8 mouse cellular contexts compared by ENCODE assay signal in genomic region chr11:98836128-98836527, GRCm38 (mm10). TPM values are rescaled to one million over a fixed set of nuclear protein-coding genes. Genes with fewer than 3 reads are reported as not detected.
DNase-seq lines count a peak whose midpoint lies in the region; ATAC-seq and TF ChIP-seq lines count a peak whose summit lies in the region.

No protein-coding gene starts in this region.

- peaks cover 3% of the 10 kb centered on the region for H3K36me3 ChIP-seq in testis, adult 2 months (ENCODE audit: control insufficient read depth, insufficient read depth, low read length)
- peaks cover 39% of the 10 kb centered on the region for H3K36me3 ChIP-seq in limb, embryonic 14.5 days (ENCODE audit: control insufficient read depth, insufficient read depth, low read length)
- 0 out of 2 replicates have a peak, but pooled peaks cover 14% of the 10 kb centered on the region for H3K36me3 ChIP-seq in stomach, embryonic 16.5 days (ENCODE audit: control insufficient read depth, insufficient read depth, low read length)

- peak overlapping the region; percentile 77; the same call in 1 of the 2 replicates for H3K9ac ChIP-seq in limb, embryonic 14.5 days (ENCODE audit: low read depth, low read length, severe bottlenecking)
- peak overlapping the region; percentile 89; the same call in 1 of the 2 replicates for H3K9ac ChIP-seq in stomach, embryonic 16.5 days (ENCODE audit: low read length)

- no peak overlapping the region for H3K27ac ChIP-seq in cerebellum, adult 2 months (ENCODE audit: insufficient read depth, low read length)
- H3K27ac ChIP-seq in testis, adult 2 months (ENCODE audit: control insufficient read depth, insufficient read depth, low read depth, low read length), result no peak overlapping the region
- H3K27ac ChIP-seq in limb, embryonic 14.5 days (replicated peaks; ENCODE audit: low read depth, low read length), result no peak overlapping the region
- H3K27ac ChIP-seq in stomach, embryonic 16.5 days (ENCODE audit: low read length), result peak overlapping the region; percentile 86

- H3K27me3 ChIP-seq in cerebellum, adult 2 months (ENCODE audit: control insufficient read depth, insufficient read depth, low read length), result no peaks in the 10 kb centered on the region
- no peaks in the 10 kb centered on the region for H3K27me3 ChIP-seq in testis, adult 2 months (ENCODE audit: control insufficient read depth, insufficient read depth, low read length)
- no peaks in the 10 kb centered on the region for H3K27me3 ChIP-seq in limb, embryonic 14.5 days (ENCODE audit: control insufficient read depth, insufficient read depth, low read length)
- H3K27me3 ChIP-seq in stomach, embryonic 16.5 days (ENCODE audit: control insufficient read depth, insufficient read depth, low read length), result no peaks in the 10 kb centered on the region

- ATAC-seq in limb, embryonic 14.5 days (ENCODE audit: low FRiP score, low read depth), result no peak
- peak; percentile 22 for ATAC-seq in stomach, embryonic 16.5 days (ENCODE audit: insufficient read depth, low FRiP score)

- H3K4me1 ChIP-seq in cerebellum, adult 2 months (ENCODE audit: control insufficient read depth, insufficient read depth, low read length), result peaks cover 12% of the 10 kb centered on the region
- H3K4me1 ChIP-seq in testis, adult 2 months (ENCODE audit: control insufficient read depth, insufficient read depth, low read length), result peaks cover 6% of the 10 kb centered on the region; the same call in 1 of the 2 replicates
- H3K4me1 ChIP-seq in limb, embryonic 14.5 days (ENCODE audit: control insufficient read depth, insufficient read depth, low read length), result peaks cover 4% of the 10 kb centered on the region
- H3K4me1 ChIP-seq in stomach, embryonic 16.5 days (ENCODE audit: control insufficient read depth, insufficient read depth, low read length), result peaks cover 14% of the 10 kb centered on the region; the same call in 1 of the 2 replicates
- H3K4me1 ChIP-seq in lung, adult 2 months (ENCODE audit: control insufficient read depth, insufficient read depth, low read length), result peaks cover 4% of the 10 kb centered on the region

- no peaks in the 10 kb centered on the region for H3K9me3 ChIP-seq in limb, embryonic 14.5 days (ENCODE audit: control insufficient read depth, low read length)
- no peaks in the 10 kb centered on the region for H3K9me3 ChIP-seq in stomach, embryonic 16.5 days (replicated peaks; ENCODE audit: control insufficient read depth, low read length)

- 32% methylated on average over 7 of the region's 7 CpGs for WGBS in cerebellum, adult 2 months
- WGBS in limb, embryonic 14.5 days, result 28% methylated on average over 7 of the region's 7 CpGs
- 21% methylated on average over 7 of the region's 7 CpGs for WGBS in stomach, embryonic 16.5 days
- 28% methylated on average over 7 of the region's 7 CpGs for WGBS in lung, adult 2 months

- no peak for DNase-seq in cerebellum, adult 2 months
- no peak for DNase-seq in cerebellum, adult 11-12 months
- DNase-seq in testis, postnatal 14 days (ENCODE audit: low spot score), result no peak
- no peak for DNase-seq in limb, embryonic 14.5 days (ENCODE audit: low spot score)
- DNase-seq in left cerebral cortex, adult 11 months (ENCODE audit: low spot score), result no peak
- no peak for DNase-seq in lung, adult 2 months

- no peak for TF ChIP-seq CTCF in cerebellum, adult 2 months (IDR thresholded peaks at IDR 0.05; ENCODE audit: borderline replicate concordance, insufficient read depth, low read depth, low read length)
- TF ChIP-seq CTCF in testis, adult 2 months (IDR thresholded peaks at IDR 0.05; ENCODE audit: control insufficient read depth, insufficient read depth, insufficient replicate concordance, low read depth, low read length), result no peak
- TF ChIP-seq CTCF in lung, adult 2 months (IDR thresholded peaks at IDR 0.05; ENCODE audit: insufficient read depth, low read length), result no peak

- H3K4me2 ChIP-seq in limb, embryonic 14.5 days (replicated peaks; ENCODE audit: low read depth, low read length, severe bottlenecking), result peak overlapping the region; percentile 95
- H3K4me2 ChIP-seq in stomach, embryonic 16.5 days (ENCODE audit: low read depth, low read length), result peak overlapping the region; percentile 99

- no peak for TF ChIP-seq POLR2A in cerebellum, adult 2 months (IDR thresholded peaks at IDR 0.05; ENCODE audit: borderline replicate concordance, insufficient read depth, low read length)
- no peak for TF ChIP-seq POLR2A in testis, adult 2 months (IDR thresholded peaks at IDR 0.05; ENCODE audit: control insufficient read depth, low read depth, low read length)
- TF ChIP-seq POLR2A in limb, embryonic 14.5 days (IDR thresholded peaks at IDR 0.05; ENCODE audit: borderline replicate concordance, extremely low read depth, insufficient read depth, insufficient read length), result no peak
- no peak for TF ChIP-seq POLR2A in lung, adult 2 months (IDR thresholded peaks at IDR 0.05; ENCODE audit: borderline replicate concordance, extremely low read depth, low read depth, low read length)

- peak overlapping the region; percentile 42 for H3K4me3 ChIP-seq in cerebellum, adult 2 months (replicated peaks; ENCODE audit: insufficient read depth, low read depth, low read length)
- H3K4me3 ChIP-seq in testis, adult 2 months (ENCODE audit: control insufficient read depth, low read depth, low read length), result peak overlapping the region; percentile 7; the same call in 1 of the 2 replicates
- H3K4me3 ChIP-seq in limb, embryonic 14.5 days (replicated peaks; ENCODE audit: low read length), result peak overlapping the region; percentile 81; the same call in 1 of the 2 replicates
- H3K4me3 ChIP-seq in stomach, embryonic 16.5 days (replicated peaks; ENCODE audit: low read length), result peak overlapping the region; percentile 82
- no peak overlapping the region for H3K4me3 ChIP-seq in lung, adult 2 months (replicated peaks; ENCODE audit: extremely low read depth, low read depth, low read length)

RNA-seq across cellular contexts. Expression of gene Rapgefl1, which starts 0.5 kb away (rescaled TPM):
- 56.8 and 58.0 TPM in 2 replicates for polyA plus RNA-seq in cerebellum, adult 2 months (2012; rRNA removed)
- polyA plus RNA-seq in testis, adult 2 months (2012; rRNA removed), result 2.2 and 2.7 TPM in 2 replicates
- 31.4 and 41.8 TPM in 2 replicates for polyA plus RNA-seq in limb, embryonic 14.5 days (2012; rRNA removed)
- 8.8 and 8.9 TPM in 2 replicates for polyA plus RNA-seq in limb, embryonic 14.5 days (2014; fragmentation: Nextera tagmentation; extraction: Ambion mirVana)
- polyA plus RNA-seq in stomach, embryonic 16.5 days (2015; fragmentation: Nextera tagmentation; extraction: Ambion mirVana), result 6.5 and 7.8 TPM in 2 replicates
- polyA plus RNA-seq in lung, adult 2 months (2012; rRNA removed), result 3.4 and 18.4 TPM in 2 replicates

RNA-seq across cellular contexts. Expression of gene Wipf2, which starts 27.3 kb away (rescaled TPM):
- 25.8 and 27.3 TPM in 2 replicates for polyA plus RNA-seq in cerebellum, adult 2 months (2012; rRNA removed)
- polyA plus RNA-seq in testis, adult 2 months (2012; rRNA removed), result 4.3 and 6.4 TPM in 2 replicates
- 10.5 and 11.4 TPM in 2 replicates for polyA plus RNA-seq in limb, embryonic 14.5 days (2012; rRNA removed)
- polyA plus RNA-seq in limb, embryonic 14.5 days (2014; fragmentation: Nextera tagmentation; extraction: Ambion mirVana), result 4.7 and 4.9 TPM in 2 replicates
- 5.0 and 5.3 TPM in 2 replicates for polyA plus RNA-seq in stomach, embryonic 16.5 days (2015; fragmentation: Nextera tagmentation; extraction: Ambion mirVana)
- 10.1 and 14.0 TPM in 2 replicates for polyA plus RNA-seq in lung, adult 2 months (2012; rRNA removed)

RNA-seq across cellular contexts. Expression of gene Casc3, which starts 31.4 kb away (rescaled TPM):
- 55.5 TPM in 2 replicates for polyA plus RNA-seq in cerebellum, adult 2 months (2012; rRNA removed)
- polyA plus RNA-seq in testis, adult 2 months (2012; rRNA removed), result 22.0 and 24.9 TPM in 2 replicates
- 52.4 and 56.8 TPM in 2 replicates for polyA plus RNA-seq in limb, embryonic 14.5 days (2012; rRNA removed)
- 34.1 and 40.4 TPM in 2 replicates for polyA plus RNA-seq in limb, embryonic 14.5 days (2014; fragmentation: Nextera tagmentation; extraction: Ambion mirVana)
- polyA plus RNA-seq in stomach, embryonic 16.5 days (2015; fragmentation: Nextera tagmentation; extraction: Ambion mirVana), result 25.1 and 26.3 TPM in 2 replicates
- polyA plus RNA-seq in lung, adult 2 months (2012; rRNA removed), result 33.6 and 37.9 TPM in 2 replicates

RNA-seq across cellular contexts. Expression of gene Msl1, which starts 40.8 kb away (rescaled TPM):
- polyA plus RNA-seq in cerebellum, adult 2 months (2012; rRNA removed), result 99.1 and 103 TPM in 2 replicates
- polyA plus RNA-seq in testis, adult 2 months (2012; rRNA removed), result 138 and 143 TPM in 2 replicates
- polyA plus RNA-seq in limb, embryonic 14.5 days (2012; rRNA removed), result 76.9 and 81.1 TPM in 2 replicates
- polyA plus RNA-seq in limb, embryonic 14.5 days (2014; fragmentation: Nextera tagmentation; extraction: Ambion mirVana), result 19.8 and 23.5 TPM in 2 replicates
- 18.0 and 18.4 TPM in 2 replicates for polyA plus RNA-seq in stomach, embryonic 16.5 days (2015; fragmentation: Nextera tagmentation; extraction: Ambion mirVana)
- 39.0 and 54.3 TPM in 2 replicates for polyA plus RNA-seq in lung, adult 2 months (2012; rRNA removed)
